Mouse (Mus musculus) gastrocnemius, postnatal 10 days (tissue): Measurements from ENCODE around the gene Bmt2. TPM values are rescaled to one million over a fixed set of nuclear protein-coding genes. Genes with fewer than 3 reads are reported as not detected.

Source experiments
- DNase-seq: peaks from one replicate; pipeline ENCODE4 v3.0.0; 2021; ENCODE audit warnings: mixed read lengths
- long read RNA-seq, 2 experiments: library from polyadenylated mRNA; stranded (forward); transcript quantifications; one replicate each; pipeline ENCODE4 v2.0.0; 2021
- total RNA-seq, 2 experiments: library from RNA; stranded (reverse); gene quantifications; 2 replicates each; pipeline ENCODE4 v1.2.3; 2021

The Bmt2 gene
- total RNA-seq: 1 to 10 TPM; 8.0 to 8.9 TPM
- long read RNA-seq, experiment 1, full-length matches to known transcripts: 16 of 18 reads
- long read RNA-seq, experiment 1, partial matches to known transcripts: 0 of 18 reads
- long read RNA-seq, experiment 1, other reads (novel, unspliced or antisense): 2 of 18 reads
- long read RNA-seq, experiment 2, full-length matches to known transcripts: 9 of 10 reads
- long read RNA-seq, experiment 2, partial matches to known transcripts: 1 of 10 reads
- long read RNA-seq, experiment 2, other reads (novel, unspliced or antisense): 0 of 10 reads

DNA sequence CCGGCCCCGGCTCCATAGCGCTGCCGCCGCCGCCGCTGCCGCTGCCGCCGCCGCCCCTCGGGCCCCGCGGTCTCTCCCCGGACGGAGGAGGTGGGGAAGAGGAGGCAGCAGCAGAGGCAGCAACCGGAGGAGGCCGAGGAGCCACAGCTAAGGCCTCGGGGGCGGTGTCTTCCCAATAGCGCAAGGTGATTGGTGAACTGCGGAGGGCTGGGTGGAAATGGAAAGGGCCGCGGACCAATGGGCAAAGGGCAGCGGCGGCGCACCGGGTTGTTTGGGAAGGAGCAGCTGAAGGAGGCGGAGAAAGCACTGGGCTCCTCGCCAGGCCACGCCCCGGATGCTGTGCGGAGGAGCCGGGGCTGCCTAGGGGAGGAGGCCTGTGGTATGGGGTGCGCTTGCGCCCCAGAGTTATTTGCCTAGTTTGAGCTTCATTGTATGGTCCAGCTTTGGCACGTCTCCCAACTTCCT lies at the start of gene Bmt2:
Bmt2 (minus strand) TSS at position 149 of the 465 bp plus-strand sequence.
- DNase-seq: peak; percentile 99

DNA sequence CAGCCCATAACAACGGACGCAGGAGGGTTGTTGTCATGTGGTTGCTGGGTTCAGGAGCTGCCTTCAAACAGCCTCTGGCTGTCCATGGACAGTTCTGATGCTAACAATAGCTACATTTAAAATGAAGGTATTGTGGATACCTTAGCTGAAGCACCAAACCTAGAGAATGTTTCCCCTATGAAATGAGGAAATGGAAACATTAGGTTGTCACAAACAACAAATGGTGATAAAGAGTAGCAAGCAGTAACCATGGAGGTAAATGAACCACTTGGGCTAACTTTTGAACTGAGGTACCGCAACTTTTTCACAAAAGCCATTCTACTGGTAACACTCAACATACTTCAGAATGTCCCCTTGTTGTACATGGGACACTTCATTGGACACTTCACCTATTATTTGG lies 44.4 kb upstream of the Bmt2 start:
- DNase-seq: no peak

DNA sequence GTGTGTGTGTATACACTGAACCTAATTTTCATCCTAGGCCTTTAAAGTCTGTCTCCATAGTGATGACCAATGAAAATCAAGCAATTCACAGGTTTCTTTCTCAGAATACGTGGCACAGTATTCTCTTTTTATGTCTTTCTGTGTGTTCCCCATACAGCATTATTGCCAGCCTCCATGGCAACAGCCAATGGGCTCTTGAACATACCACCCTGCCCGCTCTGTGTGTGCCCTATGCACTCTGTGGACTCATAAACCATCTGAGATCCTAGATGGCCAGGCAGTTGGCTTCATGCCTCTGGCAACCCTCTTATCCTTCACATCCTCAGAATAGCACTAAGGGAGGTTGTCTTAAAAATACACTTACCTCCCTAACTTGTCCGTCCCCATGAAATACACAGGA lies 37.1 kb upstream of the Bmt2 start:
- DNase-seq: no peak

GRCm38 (mm10) chr6:13696882-13697281 lies 19.1 kb upstream of the Bmt2 start:
- DNase-seq: no peak

GRCm38 (mm10) chr6:13695103-13695845 lies 17.5 kb upstream of the Bmt2 start:
- no peak for DNase-seq

GRCm38 (mm10) chr6:13691657-13692294 lies 14.0 kb upstream of the Bmt2 start:
- DNase-seq: no peak

DNA sequence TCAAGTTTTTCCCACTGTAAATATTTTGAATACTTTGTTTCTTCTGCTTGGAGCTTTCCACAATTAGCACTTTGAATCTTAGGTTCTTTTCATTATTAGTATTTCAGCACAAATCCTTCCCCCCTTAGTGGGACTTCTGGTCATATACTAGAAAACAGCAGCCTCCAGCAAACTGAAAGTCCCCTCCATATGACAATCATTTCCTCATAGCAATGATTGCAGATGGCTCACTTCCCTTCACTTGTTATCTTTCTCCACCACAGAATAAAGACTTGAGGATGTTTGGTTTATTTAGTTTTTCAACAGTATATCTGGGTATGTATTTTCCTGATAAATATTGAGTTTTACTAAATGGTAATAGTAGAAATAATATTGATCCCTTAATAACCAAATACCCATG lies 12.6 kb upstream of the Bmt2 start:
- no peak for DNase-seq

DNA sequence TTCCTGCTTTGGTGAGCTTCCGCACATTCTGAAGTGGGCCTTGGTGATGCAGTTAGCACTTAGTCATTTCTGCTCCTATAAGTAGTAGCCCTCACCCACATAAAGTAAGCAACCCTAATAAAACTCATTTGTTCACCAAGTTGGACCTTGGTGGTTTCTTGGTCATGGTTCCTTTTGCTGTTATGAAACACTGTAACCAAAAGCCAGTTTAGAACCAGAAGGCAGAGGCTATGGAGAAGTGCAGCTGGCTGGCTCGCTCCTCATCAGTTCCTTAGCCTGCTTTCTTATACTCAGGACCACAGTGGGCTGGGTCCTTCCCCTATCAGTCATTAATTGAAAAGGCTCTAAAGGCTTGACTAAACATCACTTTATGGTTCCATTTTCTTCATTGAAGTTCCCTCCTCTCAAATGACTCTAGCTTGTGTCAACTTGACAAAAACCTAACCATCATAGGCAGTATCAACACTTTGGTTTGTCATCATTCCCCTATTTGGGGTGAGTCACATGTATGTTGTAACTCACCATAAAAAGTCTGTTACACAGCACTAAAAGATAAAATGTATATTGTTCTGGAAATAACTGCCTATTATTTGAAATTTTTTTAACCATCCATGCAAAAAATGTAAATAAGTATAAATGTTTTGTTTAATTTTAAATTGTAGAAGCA lies 6.3 kb upstream of the Bmt2 start:
- no peak for DNase-seq

DNA sequence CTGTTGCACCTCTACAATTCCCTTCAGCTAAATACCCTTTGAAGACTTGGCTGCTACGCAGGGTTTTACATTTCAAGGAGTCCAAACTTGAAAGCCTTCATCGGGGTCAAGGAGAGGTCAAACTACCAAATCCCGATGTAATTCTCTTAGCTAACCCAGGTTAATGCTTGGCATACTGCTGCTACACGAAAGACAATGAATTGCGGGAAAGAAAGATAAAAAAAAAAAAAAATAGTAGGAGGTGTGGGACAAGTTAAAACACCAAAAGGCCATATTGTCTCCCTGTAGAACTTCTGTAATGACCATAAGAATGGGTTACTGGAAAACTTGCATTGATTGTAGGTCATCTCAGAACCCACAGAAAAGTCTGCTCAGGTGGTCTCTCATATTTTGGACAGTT lies 583 bp upstream of the Bmt2 start:
- DNase-seq: no peak

DNA sequence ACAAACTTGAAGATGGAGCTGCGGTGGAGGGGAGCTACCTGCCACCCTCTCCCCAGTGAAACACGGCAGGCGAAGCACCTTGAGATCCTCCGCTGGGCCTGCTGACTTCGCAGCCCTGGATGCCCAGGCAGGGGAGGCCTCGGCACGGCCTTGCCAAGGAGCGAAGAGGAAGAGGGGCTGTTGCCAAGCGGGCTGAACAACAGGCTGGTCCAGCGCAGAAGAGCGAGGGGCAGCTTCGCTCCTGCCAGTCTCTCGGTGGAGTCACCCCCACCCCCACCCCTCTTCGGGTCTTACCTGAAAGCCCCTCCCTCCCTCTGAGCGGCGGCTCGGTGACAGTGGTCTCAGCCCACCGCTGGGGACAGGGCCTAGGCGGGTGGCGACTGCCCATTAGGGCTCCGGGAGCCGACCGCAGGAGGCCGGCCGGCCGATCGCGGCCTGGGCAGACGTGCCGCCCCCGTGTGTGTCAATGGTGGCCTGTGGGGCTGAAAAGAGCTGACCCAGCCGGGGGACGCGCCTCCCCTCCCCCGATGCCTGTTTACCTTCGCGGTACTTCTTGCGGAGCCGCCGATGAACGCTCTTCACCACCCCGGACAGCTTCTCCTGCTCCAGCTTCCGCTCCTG lies 515 bp downstream of the Bmt2 start:
- DNase-seq: peak; percentile 56

GRCm38 (mm10) chr6:13676196-13676595 lies 1.6 kb downstream of the Bmt2 start:
- no peak for DNase-seq

DNA sequence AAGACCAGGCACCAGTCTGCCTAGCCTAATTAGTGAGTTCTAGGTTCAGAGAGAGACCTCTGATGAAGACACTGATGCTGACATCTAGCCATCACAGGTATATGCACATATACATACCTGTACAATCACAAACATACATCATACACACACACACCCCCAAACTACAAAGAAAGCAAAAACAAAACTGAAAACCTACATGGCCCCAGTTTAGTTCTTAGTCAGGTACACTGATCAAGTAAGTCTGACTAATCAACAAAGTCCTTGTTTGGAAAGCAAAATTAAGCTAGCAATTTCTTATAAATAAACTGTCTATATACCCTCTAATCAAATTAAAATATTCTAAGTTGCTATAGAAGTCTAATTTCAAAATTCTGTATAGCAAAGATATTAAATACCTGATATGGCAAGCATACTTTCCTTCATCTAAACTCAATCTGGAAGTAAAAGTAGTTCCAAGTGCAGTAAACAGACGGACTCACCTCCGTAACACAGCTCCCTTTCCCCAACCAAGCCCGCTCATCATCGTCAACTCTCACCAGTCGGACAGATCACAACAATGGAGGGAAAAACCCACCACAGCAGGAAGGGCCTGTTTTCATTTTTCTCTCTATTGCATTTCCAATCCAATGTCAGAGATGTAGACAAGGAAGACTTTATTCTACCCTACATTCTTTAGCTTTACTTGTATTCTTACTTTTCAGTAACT lies 3.0 kb downstream of the Bmt2 start:
- no peak for DNase-seq

DNA sequence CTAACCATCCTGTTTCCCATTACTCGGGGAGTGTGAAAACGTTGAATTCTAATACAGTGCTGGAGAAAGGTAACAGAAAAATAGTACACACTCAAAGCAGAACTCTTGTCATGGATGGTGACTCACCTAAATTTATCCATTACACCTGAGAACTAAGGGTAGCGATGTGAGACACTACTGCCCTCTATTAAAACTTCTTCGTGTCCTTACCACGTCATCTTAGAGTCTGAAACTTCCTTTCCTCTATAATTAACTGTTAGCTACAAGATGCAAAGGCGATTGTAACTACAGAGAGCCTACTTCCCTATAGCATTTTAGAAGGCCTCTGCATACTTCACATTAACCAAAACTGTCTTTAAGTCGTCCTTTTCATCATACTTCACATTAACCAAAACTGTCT lies 12.1 kb downstream of the Bmt2 start:
- DNase-seq: no peak

DNA sequence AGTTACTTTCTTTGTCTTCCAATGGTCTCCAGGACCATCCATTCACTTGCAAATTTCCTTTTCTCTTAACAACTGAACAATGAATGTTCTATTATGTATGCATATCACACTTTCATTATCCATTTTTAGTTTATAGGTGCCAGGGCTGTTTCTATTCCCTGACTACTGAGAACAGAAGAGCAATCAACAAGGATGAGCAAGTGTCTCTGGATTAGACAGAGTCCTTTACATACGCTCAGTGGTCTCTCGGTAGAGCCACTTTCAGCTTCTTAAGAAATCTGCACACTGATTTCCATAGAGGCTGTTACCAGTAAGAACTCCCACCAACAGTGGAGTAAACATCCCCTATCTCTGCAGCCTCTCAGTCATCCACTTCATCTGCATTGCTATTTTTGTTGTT lies 19.8 kb downstream of the Bmt2 start:
- no peak for DNase-seq

- DNase-seq: no peak
Observed at GRCm38 (mm10) chr6:13654081-13654480, 23.7 kb downstream of the Bmt2 start.

DNA sequence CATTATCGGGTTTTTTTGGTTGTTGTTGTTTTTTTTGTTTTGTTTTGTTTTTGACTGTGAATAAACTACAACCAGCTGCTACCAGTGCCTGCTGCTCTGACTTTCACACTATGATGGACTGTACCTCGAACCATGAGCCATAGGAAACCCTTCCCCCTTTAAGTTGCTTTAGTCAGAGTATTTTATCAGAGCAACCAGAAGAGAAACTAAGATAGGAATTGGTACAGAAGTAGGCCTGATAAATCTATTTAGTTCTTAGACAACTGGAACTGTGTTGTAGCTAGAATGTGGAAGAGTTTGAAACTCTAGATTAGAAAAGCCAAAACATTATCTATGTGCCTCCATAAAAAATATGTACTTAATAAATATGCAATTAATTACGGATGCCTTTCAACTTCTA lies 25.5 kb downstream of the Bmt2 start:
- no peak for DNase-seq

- no peak for DNase-seq
Observed at GRCm38 (mm10) chr6:13650854-13651253, 26.9 kb downstream of the Bmt2 start.

GRCm38 (mm10) chr6:13648305-13648704 lies 29.5 kb downstream of the Bmt2 start:
- DNase-seq: no peak

- DNase-seq: no peak
Observed at GRCm38 (mm10) chr6:13636582-13636989, 41.2 kb downstream of the Bmt2 start.

DNA sequence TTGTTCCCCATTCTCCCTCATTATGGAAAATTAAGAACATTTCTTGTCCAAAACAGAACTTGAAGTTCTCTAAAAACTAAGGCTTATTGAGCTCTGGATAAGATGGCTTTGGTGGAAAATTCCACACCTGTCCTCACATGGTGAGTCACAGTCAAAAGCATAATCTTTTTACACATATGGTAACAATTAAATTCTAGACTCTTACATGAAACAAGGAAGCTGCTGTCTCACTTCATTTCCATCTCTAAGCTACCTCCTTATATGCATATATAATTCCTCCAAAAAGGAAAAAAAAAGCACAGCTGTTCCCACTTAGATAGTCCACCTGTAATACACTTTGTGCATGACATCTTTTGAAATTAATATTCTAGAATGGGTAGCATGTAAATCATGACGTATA lies 45.2 kb downstream of the Bmt2 start:
- DNase-seq: no peak

- DNase-seq: no peak
Observed at GRCm38 (mm10) chr6:13630607-13631006, 47.2 kb downstream of the Bmt2 start.

DNA sequence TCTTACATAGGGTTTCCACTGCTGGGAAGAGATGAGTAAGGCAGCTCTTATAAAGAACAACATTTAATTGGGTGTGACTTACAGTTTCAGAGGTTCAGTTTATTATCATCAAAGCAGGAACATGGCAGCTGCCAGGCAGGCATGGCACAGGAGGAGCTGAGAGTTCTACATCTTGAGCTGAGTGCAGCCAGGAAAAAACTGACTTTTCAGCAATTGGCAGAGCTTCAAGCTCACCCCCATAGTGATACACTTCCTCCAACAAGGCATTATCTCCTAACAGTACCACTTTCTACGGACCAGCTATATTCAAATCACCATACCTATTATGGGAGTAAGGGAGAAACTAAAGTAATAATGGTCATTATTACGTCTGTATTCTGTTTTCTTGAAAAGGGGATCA lies 58.1 kb downstream of the Bmt2 start:
- no peak for DNase-seq
